Mouse (Mus musculus): ENCODE measurements at regions not wholly inside any gene's neighbourhood (a gene's known extent, or its start where the extent isn't known, plus 50 kb on each side); places are given as distances from the start of the nearest gene placed in this dataset.

DNA sequence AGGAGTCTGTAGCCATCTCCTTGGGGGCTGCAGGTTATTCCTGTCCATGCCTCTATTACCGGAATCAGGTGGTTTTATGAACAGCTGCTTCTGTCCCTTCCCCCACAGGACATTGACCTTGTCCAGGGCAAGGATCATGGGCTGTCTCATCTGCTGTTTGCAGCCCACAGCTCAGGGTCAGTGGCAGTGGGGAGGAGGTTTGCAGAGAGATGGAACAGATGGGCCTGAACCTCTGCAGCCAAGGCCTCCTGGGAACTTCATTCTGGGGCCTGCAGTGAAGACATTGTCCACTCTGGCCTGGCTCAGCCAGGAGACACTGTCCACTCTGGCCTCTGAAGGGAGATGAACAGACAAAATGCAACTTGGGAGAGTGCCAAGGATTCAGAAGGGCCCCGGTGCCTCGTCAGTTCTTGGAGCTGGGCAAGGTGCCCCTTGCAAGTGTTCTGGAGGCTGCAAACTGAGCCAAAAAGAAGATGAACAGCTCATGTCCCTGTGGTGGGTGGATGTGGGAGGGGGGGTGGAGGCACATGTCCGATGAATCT lies 109.9 kb upstream of the Sdk2 start:
- ATAC-seq (ENCODE audit: low FRiP score): no peak
- WGBS: 56% methylated on average over 4 of the region's 4 CpGs
- Histone ChIP-seq H3K27me3 (replicated peaks) (0 out of 2 replicates have a peak, but pooled peaks cover 4% of the 10 kb centered on the region), H3K4me2 (no peak overlapping the region), H3K36me3 (no peaks in the 10 kb centered on the region), H3K4me1 (peaks cover 41% of the 10 kb centered on the region), H3K4me3 (replicated peaks) (no peak overlapping the region), H3K9me3 (replicated peaks) (no peaks in the 10 kb centered on the region), H3K9ac (replicated peaks) (no peak overlapping the region), H3K27ac (replicated peaks) (no peak overlapping the region)

DNA sequence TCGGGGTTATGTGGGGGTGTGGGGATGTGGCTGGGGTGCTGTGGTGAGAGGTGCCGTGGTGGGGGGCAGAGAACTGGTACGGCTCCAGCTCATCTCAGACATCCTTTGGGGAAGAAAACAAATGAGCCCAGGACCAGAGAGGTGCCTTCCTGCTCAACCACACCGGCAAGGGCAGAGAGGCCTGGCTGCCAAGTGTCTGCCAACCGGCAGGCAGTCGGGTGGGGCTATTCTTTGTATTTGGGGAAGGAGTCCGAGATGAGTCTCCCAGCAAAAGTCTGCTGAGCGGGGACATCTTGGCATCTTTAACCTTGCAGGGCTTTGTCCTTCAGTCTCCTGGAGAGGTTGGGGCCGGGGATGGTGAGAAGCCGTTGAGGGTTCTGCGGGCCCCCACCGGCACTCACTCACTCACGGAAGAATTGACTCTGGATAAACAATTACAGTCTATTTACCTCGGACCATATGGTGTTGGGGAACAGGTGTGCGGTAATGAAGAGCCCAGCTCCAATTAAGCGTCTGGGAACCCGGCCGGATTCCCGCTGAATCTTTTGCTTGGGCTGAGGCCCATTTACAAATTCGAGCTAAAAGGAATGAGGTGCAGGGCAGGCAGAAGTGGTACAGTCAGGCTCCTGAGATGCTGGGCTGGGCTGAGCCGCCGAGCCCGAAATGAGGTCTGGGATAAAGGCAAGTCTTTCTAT lies 108.7 kb upstream of the Sdk2 start:
- no peak for ATAC-seq (ENCODE audit: low FRiP score)

GRCm38 (mm10) chr11:114174871-114175270 lies 108.0 kb upstream of the Sdk2 start:
- H3K36me3 ChIP-seq: no peaks in the 10 kb centered on the region
- no peak overlapping the region for H3K4me3 ChIP-seq (replicated peaks)
- H3K9me3 ChIP-seq (replicated peaks): no peaks in the 10 kb centered on the region
- 94% methylated on average over 4 of the region's 4 CpGs for WGBS
- no peak overlapping the region for H3K9ac ChIP-seq (replicated peaks)
- H3K27ac ChIP-seq (replicated peaks): no peak overlapping the region
- ATAC-seq (ENCODE audit: low FRiP score): no peak
- no peak overlapping the region for H3K4me2 ChIP-seq
- peaks cover 50% of the 10 kb centered on the region for H3K4me1 ChIP-seq
- 0 out of 2 replicates have a peak, but pooled peaks cover 3% of the 10 kb centered on the region for H3K27me3 ChIP-seq (replicated peaks)

More for the DNA sequence above, 108.7 kb upstream of the Sdk2 start:
- Histone ChIP-seq H3K27ac (replicated peaks) (peak overlapping the region; percentile 41; the same call in 1 of the 2 replicates), H3K4me1 (peaks cover 50% of the 10 kb centered on the region), H3K4me2 (no peak overlapping the region), H3K36me3 (no peaks in the 10 kb centered on the region), H3K27me3 (replicated peaks) (0 out of 2 replicates have a peak, but pooled peaks cover 3% of the 10 kb centered on the region), H3K4me3 (replicated peaks) (no peak overlapping the region), H3K9me3 (replicated peaks) (no peaks in the 10 kb centered on the region), H3K9ac (replicated peaks) (no peak overlapping the region)
- WGBS: 27% methylated on average over 23 of the region's 23 CpGs

DNA sequence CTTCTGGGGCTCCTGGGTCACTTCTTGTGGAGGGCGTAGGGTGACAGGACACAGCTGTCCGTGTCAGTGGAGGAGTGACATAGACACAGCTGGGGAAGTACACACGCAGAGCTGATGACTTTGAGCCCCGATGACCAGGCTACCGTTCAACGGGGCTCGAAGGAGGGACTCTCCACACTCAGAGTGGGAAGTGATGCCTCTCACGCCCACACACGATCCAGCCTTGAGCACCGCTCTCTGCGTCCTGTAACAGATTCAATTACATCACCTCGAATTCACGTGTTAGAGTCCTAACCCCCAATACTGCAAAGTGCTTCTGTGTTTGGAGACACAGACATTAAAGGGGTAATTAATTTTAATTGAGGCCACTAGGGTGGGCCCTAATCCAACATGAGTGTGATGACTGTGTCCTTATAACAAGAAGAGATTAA lies 101.4 kb upstream of the Sdk2 start:
- 65% methylated on average over 13 of the region's 13 CpGs for WGBS
- Histone ChIP-seq H3K9ac (replicated peaks) (no peak overlapping the region), H3K4me3 (replicated peaks) (no peak overlapping the region), H3K27me3 (replicated peaks) (0 out of 2 replicates have a peak, but pooled peaks cover 5% of the 10 kb centered on the region), H3K4me1 (peaks cover 27% of the 10 kb centered on the region), H3K4me2 (no peak overlapping the region), H3K9me3 (replicated peaks) (no peaks in the 10 kb centered on the region), H3K36me3 (no peaks in the 10 kb centered on the region), H3K27ac (replicated peaks) (no peak overlapping the region)
- ATAC-seq (ENCODE audit: low FRiP score): no peak

- WGBS: 18% methylated on average over 23 of the region's 23 CpGs
- Histone ChIP-seq H3K4me3 (replicated peaks) (0 out of 2 replicates have a peak overlapping the region, but pooled peaks have one; percentile 10), H3K9ac (replicated peaks) (0 out of 2 replicates have a peak overlapping the region, but pooled peaks have one; percentile 26)
Measured at GRCm38 (mm10) chr11:114165656-114166362, 99.0 kb upstream of the Sdk2 start.

GRCm38 (mm10) chr11:114152716-114153115 lies 85.9 kb upstream of the Sdk2 start:
- Histone ChIP-seq H3K9ac (replicated peaks) (no peak overlapping the region), H3K4me3 (replicated peaks) (no peak overlapping the region), H3K27ac (replicated peaks) (no peak overlapping the region), H3K4me2 (no peak overlapping the region), H3K9me3 (replicated peaks) (no peaks in the 10 kb centered on the region), H3K36me3 (no peaks in the 10 kb centered on the region), H3K27me3 (replicated peaks) (0 out of 2 replicates have a peak, but pooled peaks cover 4% of the 10 kb centered on the region), H3K4me1 (no peaks in the 10 kb centered on the region)
- WGBS: 83% methylated on average over 15 of the region's 15 CpGs
- no peak for ATAC-seq (ENCODE audit: low FRiP score)

More at GRCm38 (mm10) chr11:114165656-114166362, 99.0 kb upstream of the Sdk2 start:
- Histone ChIP-seq H3K36me3 (no peaks in the 10 kb centered on the region), H3K27ac (replicated peaks) (0 out of 2 replicates have a peak overlapping the region, but pooled peaks have one; percentile 37), H3K4me2 (peak overlapping the region; percentile 47), H3K27me3 (replicated peaks) (0 out of 2 replicates have a peak, but pooled peaks cover 5% of the 10 kb centered on the region), H3K4me1 (peaks cover 15% of the 10 kb centered on the region), H3K9me3 (replicated peaks) (no peaks in the 10 kb centered on the region)
- ATAC-seq (ENCODE audit: low FRiP score): no peak

DNA sequence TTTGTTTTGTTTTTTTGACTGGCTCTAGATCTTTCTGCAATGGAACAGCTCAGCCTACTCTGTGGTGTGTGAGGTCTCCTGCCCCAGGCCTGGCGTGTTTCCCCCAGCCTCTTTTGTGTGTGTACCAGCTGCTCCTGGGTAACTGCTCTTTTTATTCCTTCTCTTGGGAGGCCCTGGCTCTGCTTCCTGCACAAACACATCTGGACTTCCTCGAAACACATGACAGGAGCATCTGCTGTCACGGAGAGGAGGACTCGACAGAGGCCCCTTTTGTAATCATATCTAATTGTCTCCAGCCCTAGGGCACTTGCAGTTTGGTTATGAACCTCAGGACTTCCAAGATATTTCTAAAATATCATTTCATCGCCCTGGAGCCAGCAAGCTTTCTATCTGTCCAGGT lies 79.5 kb upstream of the Sdk2 start:
- Histone ChIP-seq H3K9me3 (replicated peaks) (no peaks in the 10 kb centered on the region), H3K27ac (replicated peaks) (no peak overlapping the region), H3K4me3 (replicated peaks) (no peak overlapping the region), H3K9ac (replicated peaks) (no peak overlapping the region), H3K36me3 (no peaks in the 10 kb centered on the region), H3K4me2 (no peak overlapping the region), H3K4me1 (peaks cover 4% of the 10 kb centered on the region; the same call in 1 of the 2 replicates), H3K27me3 (replicated peaks) (0 out of 2 replicates have a peak, but pooled peaks cover 4% of the 10 kb centered on the region)
- WGBS: 35% methylated on average over 5 of the region's 5 CpGs
- no peak for ATAC-seq (ENCODE audit: low FRiP score)

DNA sequence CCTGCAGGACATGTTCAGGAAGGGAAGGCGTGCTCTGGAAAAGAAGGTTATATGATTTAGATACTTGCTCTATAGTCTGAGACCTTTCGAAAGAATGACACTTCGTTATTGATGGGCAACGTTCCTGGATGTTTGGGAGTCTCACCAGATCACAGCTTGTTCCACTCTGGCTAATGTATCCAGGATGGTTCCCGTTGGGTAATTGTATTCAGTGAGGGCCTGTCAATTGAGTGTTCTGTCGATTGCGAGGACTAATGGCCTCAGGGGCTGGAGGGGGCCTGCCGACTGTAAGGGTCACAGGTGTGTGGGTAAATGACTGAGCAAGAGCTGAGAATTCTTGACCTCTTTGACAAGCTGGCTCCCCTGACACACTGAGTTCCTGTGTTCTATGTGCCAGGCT lies 62.4 kb upstream of the Sdk2 start:
- Histone ChIP-seq H3K4me2 (no peak overlapping the region), H3K4me3 (replicated peaks) (no peak overlapping the region), H3K27ac (replicated peaks) (no peak overlapping the region), H3K36me3 (no peaks in the 10 kb centered on the region), H3K9me3 (replicated peaks) (no peaks in the 10 kb centered on the region), H3K27me3 (replicated peaks) (no peaks in the 10 kb centered on the region; the same call in 1 of the 2 replicates), H3K4me1 (peaks cover 20% of the 10 kb centered on the region), H3K9ac (replicated peaks) (no peak overlapping the region)
- ATAC-seq (ENCODE audit: low FRiP score): no peak
- 32% methylated on average over 8 of the region's 8 CpGs for WGBS

- Histone ChIP-seq H3K4me1 (peaks cover 20% of the 10 kb centered on the region), H3K4me2 (no peak overlapping the region), H3K27ac (replicated peaks) (no peak overlapping the region), H3K27me3 (replicated peaks) (no peaks in the 10 kb centered on the region; the same call in 1 of the 2 replicates), H3K9ac (replicated peaks) (no peak overlapping the region), H3K4me3 (replicated peaks) (no peak overlapping the region), H3K36me3 (no peaks in the 10 kb centered on the region), H3K9me3 (replicated peaks) (no peaks in the 10 kb centered on the region)
- 60% methylated on average over 8 of the region's 8 CpGs for WGBS
- no peak for ATAC-seq (ENCODE audit: low FRiP score)
Measured at GRCm38 (mm10) chr11:114128841-114129240, 62.0 kb upstream of the Sdk2 start.

DNA sequence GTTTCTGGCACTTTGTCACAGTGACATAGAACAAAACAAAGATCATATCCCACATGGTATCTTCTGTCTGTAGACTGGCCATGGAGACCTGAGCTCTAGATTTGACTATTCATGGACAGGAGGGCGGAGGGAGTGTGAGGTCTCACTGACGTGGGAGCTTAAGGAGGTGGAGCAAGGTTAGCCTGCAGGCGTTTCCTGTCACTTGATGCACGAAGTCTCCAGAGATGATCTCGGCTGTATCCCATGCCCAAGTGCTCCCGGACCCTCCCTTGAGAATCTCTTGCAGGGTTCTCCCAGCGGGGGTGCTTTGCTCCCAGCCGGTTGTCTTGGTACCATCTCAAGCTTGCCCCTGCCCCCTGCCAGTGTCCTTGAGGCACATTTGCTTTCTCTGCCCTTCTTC lies 60.6 kb upstream of the Sdk2 start:
- Histone ChIP-seq H3K36me3 (no peaks in the 10 kb centered on the region), H3K4me3 (replicated peaks) (no peak overlapping the region), H3K4me1 (peaks cover 20% of the 10 kb centered on the region), H3K27me3 (replicated peaks) (no peaks in the 10 kb centered on the region; the same call in 1 of the 2 replicates), H3K9me3 (replicated peaks) (no peaks in the 10 kb centered on the region), H3K9ac (replicated peaks) (no peak overlapping the region), H3K4me2 (no peak overlapping the region), H3K27ac (replicated peaks) (no peak overlapping the region)
- no peak for ATAC-seq (ENCODE audit: low FRiP score)
- 41% methylated on average over 8 of the region's 8 CpGs for WGBS

GRCm38 (mm10) chr11:114122175-114122574 lies 55.3 kb upstream of the Sdk2 start:
- Histone ChIP-seq H3K9ac (replicated peaks) (no peak overlapping the region), H3K4me3 (replicated peaks) (no peak overlapping the region), H3K36me3 (no peaks in the 10 kb centered on the region), H3K27ac (replicated peaks) (no peak overlapping the region), H3K9me3 (replicated peaks) (no peaks in the 10 kb centered on the region), H3K4me2 (no peak overlapping the region), H3K27me3 (replicated peaks) (no peaks in the 10 kb centered on the region; the same call in 1 of the 2 replicates), H3K4me1 (peaks cover 20% of the 10 kb centered on the region)
- ATAC-seq (ENCODE audit: low FRiP score): no peak
- 29% methylated on average over 12 of the region's 13 CpGs for WGBS

Measured in neural tube, embryonic 15.5 days (tissue).